Mouse (Mus musculus) layer of hippocampus, adult 9-10 months (tissue): ENCODE results near the gene Cry2.

Experiments used
- DNase-seq: peaks from one replicate; pipeline ENCODE4 v3.0.0; 2022; ENCODE audit warnings: low spot score

Gene Cry2

DNA sequence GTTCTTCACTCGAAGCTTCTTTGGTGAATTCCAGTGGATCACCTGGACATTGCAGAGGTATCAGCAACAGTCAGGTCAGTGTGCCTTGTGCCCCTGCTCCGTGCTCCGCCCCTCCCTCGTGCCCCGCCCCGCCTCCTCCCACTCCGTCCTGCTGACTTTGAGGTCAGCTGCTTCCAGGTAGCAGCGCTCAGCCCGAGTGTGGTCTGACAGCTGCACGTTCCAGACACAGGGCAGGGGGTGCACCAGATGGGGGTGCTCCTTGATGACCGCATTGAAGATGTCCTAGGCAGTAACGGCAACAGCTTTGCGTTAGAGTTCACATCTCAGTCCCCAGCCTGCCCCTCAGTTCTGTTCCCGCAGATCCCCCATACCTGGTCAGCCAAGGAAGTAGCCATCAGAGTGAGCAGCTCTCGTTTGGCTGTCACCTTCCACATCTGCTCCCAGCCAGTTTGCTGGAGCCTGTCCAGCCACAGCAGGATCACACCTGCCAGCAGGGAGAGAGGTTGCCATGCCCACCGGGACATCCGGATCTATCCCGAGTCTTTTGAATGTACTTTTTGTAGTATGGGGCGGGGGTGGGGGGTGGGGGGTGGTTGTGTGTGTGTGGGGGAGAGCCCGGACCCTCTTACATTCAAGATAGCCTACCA, 66.3 kb downstream of the Cry2 start:
- DNase-seq, result no peak

DNA sequence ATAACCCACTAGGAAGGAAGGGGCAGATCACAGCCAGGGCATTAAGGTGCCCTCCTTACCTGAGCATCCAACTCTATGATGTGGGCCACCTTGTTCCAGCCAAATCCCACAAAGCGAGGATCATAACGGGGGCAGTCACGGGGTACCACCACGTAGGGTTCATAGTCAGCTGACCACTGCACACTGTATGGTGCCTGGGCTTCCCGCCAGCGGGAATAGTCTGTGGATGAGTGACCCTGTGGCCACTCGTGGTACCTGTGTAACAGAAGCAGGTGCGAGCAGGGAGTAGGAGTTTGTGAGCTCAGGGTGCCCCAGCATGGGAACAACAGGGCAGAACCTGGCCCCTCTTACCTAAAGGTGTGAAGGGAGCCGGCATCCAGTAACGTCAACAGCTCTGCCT, 68.3 kb downstream of the Cry2 start:
- no peak for DNase-seq

DNA sequence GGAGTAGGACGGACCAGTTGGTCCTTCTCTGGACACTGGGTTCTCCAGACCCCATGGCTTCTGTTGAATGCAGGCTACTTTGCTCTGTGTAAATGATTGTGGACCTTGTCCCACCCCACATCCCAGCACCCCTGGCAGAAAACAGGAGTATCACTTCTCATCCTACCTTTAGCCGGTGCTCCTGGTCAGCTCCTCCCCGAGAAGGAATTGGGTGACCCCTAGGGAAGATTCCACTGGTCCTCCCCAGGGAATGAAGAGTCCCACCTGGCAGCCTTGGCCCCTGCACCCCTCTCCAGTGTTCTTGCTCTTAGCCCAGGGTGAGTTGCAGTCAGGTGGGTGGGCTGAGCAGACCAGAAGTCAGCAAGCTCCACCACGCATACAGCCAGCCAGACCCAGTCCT, 69.8 kb downstream of the Cry2 start:
- no peak for DNase-seq

DNA sequence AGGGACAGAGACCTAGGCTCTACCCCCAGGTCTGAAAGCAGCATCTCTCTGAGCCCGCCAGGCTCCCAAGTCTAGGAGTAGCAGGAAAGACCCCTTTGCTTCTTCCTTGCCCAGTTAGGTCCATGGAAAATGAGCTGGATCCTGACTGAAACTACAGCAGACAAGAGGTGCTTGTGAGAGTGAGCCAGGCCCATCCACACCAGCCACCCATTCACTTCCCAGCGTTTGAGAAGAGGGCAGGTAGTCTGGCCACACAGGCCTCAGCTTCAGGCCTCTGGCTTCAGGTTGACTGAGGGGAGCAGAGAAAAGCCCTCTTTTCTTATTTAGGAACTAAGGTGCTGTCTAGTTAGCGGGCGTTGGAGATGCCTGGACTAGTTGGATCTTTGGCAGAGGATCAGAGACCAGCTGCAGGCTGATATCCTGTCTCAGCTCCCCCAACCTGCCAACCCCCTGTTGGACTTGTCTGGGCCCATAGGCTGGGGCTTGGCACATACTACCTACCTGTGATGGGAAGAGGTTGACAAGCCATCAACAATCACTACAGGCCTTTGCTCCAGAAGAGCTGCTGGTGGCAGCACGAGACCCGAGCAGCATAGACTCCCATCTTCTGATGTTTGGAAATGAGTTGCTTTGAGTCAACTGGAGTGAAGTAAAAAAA, 71.1 kb downstream of the Cry2 start:
- no peak for DNase-seq

DNA sequence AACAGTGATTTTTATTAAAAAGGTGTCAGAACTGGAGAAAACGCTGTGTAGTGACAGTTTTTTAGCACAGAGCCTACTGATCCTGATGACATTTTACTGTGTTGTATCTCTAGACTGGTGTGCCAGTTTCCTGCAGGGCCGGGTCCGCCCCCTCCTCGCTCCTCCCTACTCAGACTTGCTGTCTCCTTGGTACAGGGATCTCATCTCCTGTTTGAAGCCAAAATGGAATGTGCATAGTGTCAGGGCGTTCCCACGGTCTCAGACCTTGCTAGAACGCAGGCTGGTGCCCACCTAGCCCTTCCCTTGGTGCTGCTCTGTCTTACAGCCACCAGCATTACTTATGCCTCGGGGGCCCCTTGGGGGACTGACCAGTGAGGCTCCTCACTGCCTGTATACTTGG, 72.0 kb downstream of the Cry2 start:
- DNase-seq, result no peak

DNA sequence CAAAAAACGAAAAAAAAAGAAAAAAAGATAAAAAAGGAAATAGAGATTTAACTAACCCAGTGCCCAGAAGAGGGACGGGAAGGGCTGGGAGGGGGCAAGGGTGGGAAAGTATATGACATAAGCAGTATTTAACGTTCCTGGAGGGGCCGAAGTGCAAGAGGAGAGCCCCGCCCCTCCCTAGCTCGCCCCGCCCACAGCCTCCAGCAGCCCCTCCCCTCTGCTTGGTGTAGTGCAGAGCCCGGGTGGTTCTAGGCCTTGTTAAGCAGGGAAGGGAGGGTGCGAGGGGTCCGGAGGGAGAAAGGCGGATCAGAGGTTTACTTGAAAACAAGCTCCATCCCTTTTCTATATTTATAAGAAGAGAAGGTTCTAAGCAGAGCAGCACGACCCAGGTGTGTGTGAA, 73.0 kb downstream of the Cry2 start:
- no peak for DNase-seq

DNA sequence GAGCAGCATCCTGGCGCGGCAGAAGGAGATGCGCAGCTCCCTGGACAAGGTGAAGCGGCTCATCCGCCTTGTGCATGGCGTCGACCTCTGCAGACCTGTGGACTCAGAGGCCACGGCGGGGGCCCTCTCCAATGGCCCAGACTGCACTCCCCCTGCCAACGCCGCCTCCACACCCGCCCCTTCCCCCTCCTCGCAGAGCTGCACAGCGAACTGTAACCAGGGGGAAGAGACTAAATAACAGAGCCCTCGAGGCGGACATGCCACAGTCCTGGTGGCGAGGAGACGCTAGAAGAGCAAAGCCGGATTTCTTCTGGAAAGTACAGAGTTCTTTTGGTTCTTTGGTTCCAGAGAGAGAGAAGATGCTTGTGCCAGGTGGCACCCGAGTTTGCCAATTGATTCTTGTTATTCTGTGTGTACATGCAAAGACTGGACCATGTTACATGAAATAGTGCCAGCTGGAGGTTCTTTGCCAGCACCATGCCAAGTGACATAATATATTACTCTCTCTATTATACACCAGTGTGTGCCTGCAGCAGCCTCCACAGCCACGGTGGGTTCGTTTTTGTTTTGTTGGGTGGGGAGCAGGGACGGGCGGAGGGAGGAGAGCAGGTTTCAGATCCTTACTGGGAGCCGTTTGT, 73.5 kb downstream of the Cry2 start:
- no peak for DNase-seq

DNA sequence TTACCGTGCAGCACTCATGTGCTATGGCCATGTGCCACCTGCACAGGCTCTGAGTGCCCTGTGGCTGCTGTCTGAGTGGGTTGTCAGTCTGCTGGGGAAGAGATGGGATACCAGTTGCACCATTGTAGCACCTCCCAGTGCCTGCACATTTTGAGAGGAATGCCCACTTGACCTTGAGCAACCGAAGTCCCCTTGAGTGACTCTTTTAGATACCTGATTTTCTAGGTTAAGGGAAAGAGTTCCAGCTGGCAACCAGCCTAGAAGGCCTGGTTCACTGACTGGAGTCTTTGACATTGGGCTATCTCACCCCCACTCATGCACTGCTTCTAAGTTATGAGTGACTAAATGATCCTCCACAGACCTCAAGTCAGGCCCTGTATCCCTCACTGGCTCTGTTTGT, 74.5 kb downstream of the Cry2 start:
- DNase-seq, result no peak

DNA sequence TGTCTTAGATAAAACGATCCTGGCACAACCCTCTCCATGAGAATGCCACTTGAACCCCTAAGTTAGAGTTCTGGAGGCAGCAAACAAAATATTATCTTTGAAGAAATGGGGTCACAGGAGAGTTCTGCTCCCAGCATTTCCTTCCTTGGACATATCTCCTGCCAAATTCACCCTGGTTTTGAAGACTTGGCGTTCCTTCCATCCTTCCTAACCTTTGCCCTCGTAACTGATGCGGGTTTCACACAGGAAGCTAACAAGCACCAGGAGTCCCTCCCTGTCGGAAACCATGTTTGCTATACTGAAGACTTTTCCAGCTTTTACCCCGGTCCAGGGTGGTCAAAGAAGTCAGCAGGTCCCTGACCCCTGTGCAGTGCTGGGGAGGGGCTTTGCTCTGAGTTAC, 79.6 kb downstream of the Cry2 start:
- DNase-seq, result no peak
